ENCODE assay signal across 8 mouse cellular contexts in the genomic region with DNA sequence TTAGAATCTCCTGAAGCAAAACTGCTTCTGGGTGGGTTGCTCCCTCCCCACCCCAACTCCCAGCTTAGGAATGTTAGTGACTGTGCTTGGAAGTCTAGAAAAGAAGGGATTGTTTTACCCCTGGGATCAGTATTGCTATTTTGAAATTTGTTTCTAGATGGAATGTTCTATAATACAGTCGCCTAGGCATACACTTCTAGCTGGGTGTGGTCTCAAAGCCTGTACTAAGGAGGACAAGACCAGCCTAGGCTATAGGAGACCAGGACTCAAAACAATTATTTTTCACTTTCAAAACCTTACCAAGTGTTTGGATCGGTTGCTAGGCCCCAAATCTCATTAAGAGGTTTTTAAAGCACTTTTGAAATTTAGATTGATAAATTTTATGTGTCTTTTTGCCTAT. TPM values are rescaled to one million over a fixed set of nuclear protein-coding genes. Genes with fewer than 3 reads are reported as not detected.
DNase-seq lines count a peak whose midpoint lies in the region; ATAC-seq and TF ChIP-seq lines count a peak whose summit lies in the region.

No protein-coding gene starts in this region.

- peak overlapping the region; percentile 83 for H3K4me3 ChIP-seq in kidney, postnatal 0 days (replicated peaks; ENCODE audit: low read depth, low read length)
- H3K4me3 ChIP-seq in embryonic facial prominence, embryonic 11.5 days (ENCODE audit: low read depth, low read length): peak overlapping the region; percentile 70
- H3K4me3 ChIP-seq in hindbrain, embryonic 16.5 days (ENCODE audit: low read length): peak overlapping the region; percentile 69
- H3K4me3 ChIP-seq in midbrain, postnatal 0 days (ENCODE audit: low read depth, low read length): peak overlapping the region; percentile 83

- peak overlapping the region; percentile 43 for H3K4me2 ChIP-seq in kidney, postnatal 0 days (ENCODE audit: low read length)
- H3K4me2 ChIP-seq in embryonic facial prominence, embryonic 11.5 days (ENCODE audit: low read depth, low read length): peak overlapping the region; percentile 28; the same call in 1 of the 2 replicates
- H3K4me2 ChIP-seq in hindbrain, embryonic 16.5 days (ENCODE audit: low read length): peak overlapping the region; percentile 59
- peak overlapping the region; percentile 47 for H3K4me2 ChIP-seq in midbrain, postnatal 0 days (ENCODE audit: low read depth, low read length, poor library complexity, severe bottlenecking)

- H3K4me1 ChIP-seq in kidney, postnatal 0 days (replicated peaks; ENCODE audit: insufficient read depth, low read length): no peaks in the 10 kb centered on the region; the same call in 1 of the 2 replicates
- no peaks in the 10 kb centered on the region for H3K4me1 ChIP-seq in embryonic facial prominence, embryonic 11.5 days (ENCODE audit: control insufficient read depth, insufficient read depth, low read length)
- peaks cover 5% of the 10 kb centered on the region for H3K4me1 ChIP-seq in hindbrain, embryonic 16.5 days (ENCODE audit: control insufficient read depth, insufficient read depth, low read depth, low read length)
- no peaks in the 10 kb centered on the region; the same call in 1 of the 2 replicates for H3K4me1 ChIP-seq in midbrain, postnatal 0 days (ENCODE audit: insufficient read depth, low read length)

- peak overlapping the region; percentile 71 for H3K27ac ChIP-seq in kidney, postnatal 0 days
- H3K27ac ChIP-seq in embryonic facial prominence, embryonic 11.5 days (replicated peaks; ENCODE audit: low read depth, low read length): no peak overlapping the region
- no peak overlapping the region for H3K27ac ChIP-seq in hindbrain, embryonic 16.5 days (ENCODE audit: low read depth, low read length)
- H3K27ac ChIP-seq in midbrain, postnatal 0 days (ENCODE audit: low read depth, low read length): peak overlapping the region; percentile 38; the same call in 1 of the 2 replicates

- TF ChIP-seq CTCF in kidney, postnatal 0 days (IDR thresholded peaks at IDR 0.05; ENCODE audit: low read depth): no peak
- TF ChIP-seq CTCF in midbrain, postnatal 0 days (IDR thresholded peaks at IDR 0.05): no peak

- H3K36me3 ChIP-seq in kidney, postnatal 0 days (ENCODE audit: insufficient read depth, low read length): no peaks in the 10 kb centered on the region
- no peaks in the 10 kb centered on the region for H3K36me3 ChIP-seq in embryonic facial prominence, embryonic 11.5 days (replicated peaks; ENCODE audit: control insufficient read depth, insufficient read depth, low read depth, low read length)
- H3K36me3 ChIP-seq in hindbrain, embryonic 16.5 days (ENCODE audit: control insufficient read depth, insufficient read depth, low read length): no peaks in the 10 kb centered on the region
- no peaks in the 10 kb centered on the region for H3K36me3 ChIP-seq in midbrain, postnatal 0 days (ENCODE audit: insufficient read depth, low read length)

- whole genome bisulfite sequencing in kidney, postnatal 0 days: 51% methylated on average over 2 of the region's 2 CpGs
- 63% methylated on average over 2 of the region's 2 CpGs for WGBS in embryonic facial prominence, embryonic 11.5 days
- WGBS in hindbrain, embryonic 16.5 days: 67% methylated on average over 2 of the region's 2 CpGs
- WGBS in midbrain, postnatal 0 days: 70% methylated on average over 2 of the region's 2 CpGs

- H3K9ac ChIP-seq in kidney, postnatal 0 days (ENCODE audit: low read depth, low read length): no peak overlapping the region
- peak overlapping the region; percentile 5; the same call in 1 of the 2 replicates for H3K9ac ChIP-seq in embryonic facial prominence, embryonic 11.5 days (replicated peaks; ENCODE audit: low read length)
- H3K9ac ChIP-seq in hindbrain, embryonic 16.5 days (ENCODE audit: low read depth, low read length): peak overlapping the region; percentile 53
- peak overlapping the region; percentile 36; the same call in 1 of the 2 replicates for H3K9ac ChIP-seq in midbrain, postnatal 0 days (replicated peaks; ENCODE audit: low read length, poor library complexity, severe bottlenecking)

- no peaks in the 10 kb centered on the region for H3K9me3 ChIP-seq in kidney, postnatal 0 days (replicated peaks; ENCODE audit: low read length)
- H3K9me3 ChIP-seq in embryonic facial prominence, embryonic 11.5 days (replicated peaks; ENCODE audit: control insufficient read depth, low read length): no peaks in the 10 kb centered on the region
- H3K9me3 ChIP-seq in hindbrain, embryonic 16.5 days (ENCODE audit: control insufficient read depth, low read length): no peaks in the 10 kb centered on the region
- H3K9me3 ChIP-seq in midbrain, postnatal 0 days (ENCODE audit: low read length): no peaks in the 10 kb centered on the region

- no peaks in the 10 kb centered on the region for H3K27me3 ChIP-seq in kidney, postnatal 0 days (ENCODE audit: insufficient read depth, low read length)
- no peaks in the 10 kb centered on the region for H3K27me3 ChIP-seq in embryonic facial prominence, embryonic 11.5 days (ENCODE audit: control insufficient read depth, insufficient read depth, low read length)
- no peaks in the 10 kb centered on the region for H3K27me3 ChIP-seq in hindbrain, embryonic 16.5 days (replicated peaks; ENCODE audit: control insufficient read depth, insufficient read depth, low read length)
- H3K27me3 ChIP-seq in midbrain, postnatal 0 days (ENCODE audit: insufficient read depth, low read length): no peaks in the 10 kb centered on the region

- no peak for DNase-seq in kidney, postnatal 0 days (ENCODE audit: low spot score)
- DNase-seq in kidney, postnatal 14 days: no peak
- DNase-seq in embryonic facial prominence, embryonic 11.5 days (ENCODE audit: low spot score): no peak
- no peak for DNase-seq in midbrain, postnatal 0 days (ENCODE audit: low spot score)
- DNase-seq in retina, postnatal 1 day: no peak
- DNase-seq in right cerebral cortex, postnatal 10 days (ENCODE audit: low spot score in 2 of 2): no peak
- no peak for DNase-seq in cerebellum, adult 9-11 months

- ATAC-seq in kidney, postnatal 0 days (replicated peaks; ENCODE audit: low FRiP score, low read depth): peak; percentile 1; the same call in 1 of the 2 replicates
- no peak for ATAC-seq in embryonic facial prominence, embryonic 11.5 days (replicated peaks; ENCODE audit: insufficient number of reproducible peaks, low FRiP score, low TSS enrichment, low read depth)
- ATAC-seq in hindbrain, embryonic 16.5 days: peak; percentile 15
- ATAC-seq in midbrain, postnatal 0 days (ENCODE audit: low FRiP score): peak; percentile 6; the same call in 1 of the 2 replicates

RNA-seq across cellular contexts. Expression of a gene that starts 0.6 kb away (rescaled TPM):
- 23.9 and 26.9 TPM in 2 replicates for polyA plus RNA-seq in kidney, postnatal 0 days (2015; fragmentation: Nextera tagmentation; extraction: Ambion mirVana)
- polyA plus RNA-seq in embryonic facial prominence, embryonic 11.5 days (2014; fragmentation: Nextera tagmentation; extraction: Ambion mirVana): 83.5 and 93.7 TPM in 2 replicates
- 10.5 and 12.1 TPM in 2 replicates for polyA plus RNA-seq in hindbrain, embryonic 16.5 days (2015; fragmentation: Nextera tagmentation; extraction: Ambion mirVana)
- total RNA-seq in midbrain, postnatal 0 days (2014; rRNA removed): 2.8 and 3.9 TPM in 2 replicates
- 2.2 and 2.5 TPM in 2 replicates for polyA plus RNA-seq in midbrain, postnatal 0 days (2015; fragmentation: Nextera tagmentation; extraction: Ambion mirVana)

RNA-seq across cellular contexts. Expression of a gene that starts 28.5 kb away (rescaled TPM):
- polyA plus RNA-seq in kidney, postnatal 0 days (2015; fragmentation: Nextera tagmentation; extraction: Ambion mirVana): 47.7 and 51.2 TPM in 2 replicates
- polyA plus RNA-seq in embryonic facial prominence, embryonic 11.5 days (2014; fragmentation: Nextera tagmentation; extraction: Ambion mirVana): 2.2 and 3.9 TPM in 2 replicates
- 18.6 and 25.1 TPM in 2 replicates for polyA plus RNA-seq in hindbrain, embryonic 16.5 days (2015; fragmentation: Nextera tagmentation; extraction: Ambion mirVana)
- total RNA-seq in midbrain, postnatal 0 days (2014; rRNA removed): 33.6 and 34.0 TPM in 2 replicates
- 30.2 and 33.4 TPM in 2 replicates for polyA plus RNA-seq in midbrain, postnatal 0 days (2015; fragmentation: Nextera tagmentation; extraction: Ambion mirVana)

Comparison
In these comparisons a context has a peak if more than half of its experiments do, and no peak if none do; other contexts are left out.
1. H3K27ac ChIP-seq: peak in kidney, postnatal 0 days (single experiment) and midbrain, postnatal 0 days (single experiment); none in embryonic facial prominence, embryonic 11.5 days (single experiment) and hindbrain, embryonic 16.5 days (single experiment).
2. Peak in every context shown above with its lines, with median percentiles within 50 percentile points of each other: H3K4me2 ChIP-seq and H3K4me3 ChIP-seq.